Mouse (Mus musculus) megakaryocyte, embryonic 14.5 days (primary cell): ENCODE data around the gene Rack1.

Source experiments
- FLI1 ChIP-seq: IDR thresholded peaks from 2 replicates; pipeline ENCODE4 v1.6.1; 2012; ENCODE audit warnings: low read length, inconsistent platforms, mixed read lengths
- GATA1 ChIP-seq: IDR thresholded peaks from 3 replicates; pipeline ENCODE4 v1.6.1; 2012; ENCODE audit warnings: mixed read lengths, low read length, inconsistent platforms, borderline replicate concordance

- no peak for TF ChIP-seq GATA1
- no peak for TF ChIP-seq FLI1
These were observed 52.1 kb downstream of the Rack1 start for GRCm38 (mm10) chr11:48852190-48852589.
